Mouse (Mus musculus) stomach, postnatal 0 days (tissue): ENCODE results near the gene Naga.

Experiments
- CTCF ChIP-seq: IDR thresholded peaks from 2 replicates; pipeline ENCODE4 v1.5.1; 2016; ENCODE audit warnings: antibody characterized with exemption, low read depth, mild to moderate bottlenecking, moderate library complexity
- EP300 ChIP-seq: optimal IDR thresholded peaks from 2 replicates; pipeline ENCODE3; 2016; ENCODE audit warnings: antibody characterized with exemption

GRCm38 (mm10) chr15:82382441-82382840, 43.7 kb upstream of the Naga start:
- no peak for TF ChIP-seq CTCF
- no peak for TF ChIP-seq EP300
